Mouse (Mus musculus) CD8-positive naive resting alpha-beta T cell, adult 2 months (primary cell): ENCODE measurements around the gene Gcsh.

ENCODE experiments used
- DNase-seq, 2 experiments: peaks; one replicate each; pipeline ENCODE4 v3.0.0; 2022; ENCODE audit warnings: low read depth in 2 of 2, low spot score in 2 of 2

Gcsh gene

GRCm38 (mm10) chr8:116993095-116993867 lies at the start of gene Gcsh:
Gene Gcsh, minus strand, starts transcription at chr8:116993537.
- DNase-seq: peak; percentile 93 to 96

- DNase-seq: no peak
These were observed 46.5 kb upstream of the Gcsh start for GRCm38 (mm10) chr8:117039843-117040242.

GRCm38 (mm10) chr8:117037374-117037935 lies 44.1 kb upstream of the Gcsh start:
- DNase-seq: no peak

GRCm38 (mm10) chr8:117033393-117033792 lies 40.1 kb upstream of the Gcsh start:
- DNase-seq: no peak

GRCm38 (mm10) chr8:117032609-117033008 lies 39.3 kb upstream of the Gcsh start:
- no peak for DNase-seq

- no peak for DNase-seq
These were observed 38.1 kb upstream of the Gcsh start for GRCm38 (mm10) chr8:117031476-117031875.

GRCm38 (mm10) chr8:117028686-117029085 lies 35.3 kb upstream of the Gcsh start:
- DNase-seq: no peak

- no peak for DNase-seq
These were observed 34.3 kb upstream of the Gcsh start for GRCm38 (mm10) chr8:117027601-117028000.

- no peak for DNase-seq
These were observed 29.1 kb upstream of the Gcsh start for GRCm38 (mm10) chr8:117022297-117022993.

GRCm38 (mm10) chr8:117019323-117020275 lies 26.3 kb upstream of the Gcsh start:
- DNase-seq: no peak

- DNase-seq: no peak
These were observed 24.6 kb upstream of the Gcsh start for GRCm38 (mm10) chr8:117017896-117018295.

- no peak for DNase-seq
These were observed 23.7 kb upstream of the Gcsh start for GRCm38 (mm10) chr8:117017006-117017405.

GRCm38 (mm10) chr8:117015670-117016069 lies 22.3 kb upstream of the Gcsh start:
- no peak for DNase-seq

GRCm38 (mm10) chr8:117011366-117011765 lies 18.0 kb upstream of the Gcsh start:
- DNase-seq: no peak

- DNase-seq: no peak
These were observed 829 bp upstream of the Gcsh start for GRCm38 (mm10) chr8:116994016-116994716.

GRCm38 (mm10) chr8:116992176-116992971 lies 963 bp downstream of the Gcsh start:
- DNase-seq: peak in 1 of 2 experiments; percentile 20

GRCm38 (mm10) chr8:116991241-116991640 lies 2.1 kb downstream of the Gcsh start:
- no peak for DNase-seq

GRCm38 (mm10) chr8:116989842-116990241 lies 3.5 kb downstream of the Gcsh start:
- DNase-seq: no peak

GRCm38 (mm10) chr8:116980117-116980516 lies 13.2 kb downstream of the Gcsh start:
- peak; percentile 49 to 62 for DNase-seq
